Mouse (Mus musculus): ENCODE data around the gene Suclg2.

- TF ChIP-seq GATA1 (IDR thresholded peaks at IDR 0.05; ENCODE audit: low read length) (no peak), TAL1 (IDR thresholded peaks at IDR 0.05; ENCODE audit: low read length) (no peak)
Observed at GRCm38 (mm10) chr6:95546189-95546832, 172.3 kb downstream of the Suclg2 start.

All from erythroblast, embryonic 14.5 days (primary cell).